In the genomic region with DNA sequence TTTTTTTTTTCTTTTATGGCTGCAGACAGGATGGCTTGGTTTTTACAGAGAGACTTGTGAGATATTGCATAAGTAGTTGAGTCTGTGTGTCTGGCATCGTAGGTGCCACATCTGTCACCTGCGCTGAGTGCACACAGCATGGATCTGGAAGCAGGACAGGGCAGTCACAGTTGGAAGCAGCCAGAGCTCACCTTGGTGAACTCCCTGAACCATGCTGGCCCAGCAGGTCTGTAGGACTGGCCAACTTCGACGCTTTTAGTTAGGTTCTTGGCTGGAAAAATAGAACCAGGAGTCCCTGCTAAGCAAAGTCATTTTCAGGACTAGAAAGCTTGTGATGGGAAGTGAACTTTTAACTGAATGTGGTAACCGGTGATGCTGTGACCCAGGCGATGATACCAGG, we compare ENCODE assay signal across 11 mouse cellular contexts. TPM values are rescaled to one million over a fixed set of nuclear protein-coding genes. Genes with fewer than 3 reads are reported as not detected.
DNase-seq lines count a peak whose midpoint lies in the region; ATAC-seq and TF ChIP-seq lines count a peak whose summit lies in the region.
"Had no signal": no experiment of that assay in that cellular context is flagged by ENCODE, and none has a peak within 500 bp of the region (broad histone marks: within the 10 kb centered on the region; RNA-seq: fewer than 3 reads in every experiment).

No protein-coding gene starts in this region.

- peak overlapping the region; percentile 44; the same call in 1 of the 2 replicates for H3K27ac ChIP-seq in intestine, embryonic 14.5 days (ENCODE audit: low read depth)
- no peak overlapping the region for H3K27ac ChIP-seq in intestine, postnatal 0 days (ENCODE audit: low read depth, low read length)
- H3K27ac ChIP-seq in embryonic facial prominence, embryonic 14.5 days (replicated peaks; ENCODE audit: low read depth, low read length) = peak overlapping the region; percentile 45
- peak overlapping the region; percentile 86 for H3K27ac ChIP-seq in hindbrain, postnatal 0 days
- peak overlapping the region; percentile 83 for H3K27ac ChIP-seq in neural tube, embryonic 15.5 days (replicated peaks)
- H3K27ac ChIP-seq: macrophage had no signal

- no peaks in the 10 kb centered on the region for H3K9me3 ChIP-seq in intestine, embryonic 14.5 days (ENCODE audit: control insufficient read depth, low read length)
- no peaks in the 10 kb centered on the region for H3K9me3 ChIP-seq in intestine, postnatal 0 days (ENCODE audit: control insufficient read depth)
- no peaks in the 10 kb centered on the region for H3K9me3 ChIP-seq in embryonic facial prominence, embryonic 14.5 days (ENCODE audit: control insufficient read depth, low read length)
- H3K9me3 ChIP-seq in hindbrain, postnatal 0 days (ENCODE audit: low read length) = no peaks in the 10 kb centered on the region
- no peaks in the 10 kb centered on the region for H3K9me3 ChIP-seq in neural tube, embryonic 15.5 days (replicated peaks)

- H3K9ac ChIP-seq in intestine, embryonic 14.5 days (ENCODE audit: low read length) = no peak overlapping the region
- H3K9ac ChIP-seq in intestine, postnatal 0 days (ENCODE audit: low read depth, low read length) = no peak overlapping the region
- H3K9ac ChIP-seq in embryonic facial prominence, embryonic 14.5 days (ENCODE audit: low read depth, low read length) = no peak overlapping the region
- H3K9ac ChIP-seq in hindbrain, postnatal 0 days (replicated peaks; ENCODE audit: low read length) = no peak overlapping the region; the same call in 1 of the 2 replicates
- no peak overlapping the region for H3K9ac ChIP-seq in neural tube, embryonic 15.5 days (replicated peaks)

- 70% methylated on average over 6 of the region's 6 CpGs for WGBS in intestine, embryonic 14.5 days
- 63% methylated on average over 6 of the region's 6 CpGs for WGBS in intestine, postnatal 0 days
- WGBS in embryonic facial prominence, embryonic 14.5 days = 60% methylated on average over 6 of the region's 6 CpGs
- 23% methylated on average over 6 of the region's 6 CpGs for WGBS in hindbrain, postnatal 0 days
- WGBS in neural tube, embryonic 15.5 days = 47% methylated on average over 6 of the region's 6 CpGs

- no peaks in the 10 kb centered on the region for H3K27me3 ChIP-seq in intestine, embryonic 14.5 days (replicated peaks; ENCODE audit: control insufficient read depth, insufficient read depth, low read length)
- H3K27me3 ChIP-seq in intestine, postnatal 0 days (replicated peaks; ENCODE audit: control insufficient read depth, insufficient read depth, low read length) = no peaks in the 10 kb centered on the region
- H3K27me3 ChIP-seq in embryonic facial prominence, embryonic 14.5 days (replicated peaks; ENCODE audit: control insufficient read depth, insufficient read depth, low read length) = no peaks in the 10 kb centered on the region
- H3K27me3 ChIP-seq in hindbrain, postnatal 0 days (ENCODE audit: insufficient read depth, low read length) = no peaks in the 10 kb centered on the region
- no peaks in the 10 kb centered on the region for H3K27me3 ChIP-seq in neural tube, embryonic 15.5 days (replicated peaks)
- H3K27me3 ChIP-seq: CH12.LX had no signal

- no peak overlapping the region for H3K4me2 ChIP-seq in intestine, embryonic 14.5 days (ENCODE audit: low read length)
- H3K4me2 ChIP-seq in intestine, postnatal 0 days (replicated peaks; ENCODE audit: low read depth) = no peak overlapping the region
- no peak overlapping the region for H3K4me2 ChIP-seq in embryonic facial prominence, embryonic 14.5 days (ENCODE audit: low read depth, low read length)
- H3K4me2 ChIP-seq in hindbrain, postnatal 0 days (ENCODE audit: low read depth, low read length) = peak overlapping the region; percentile 13; the same call in 1 of the 2 replicates
- H3K4me2 ChIP-seq in neural tube, embryonic 15.5 days = peak overlapping the region; percentile 1; the same call in 1 of the 2 replicates

- peaks cover 73% of the 10 kb centered on the region for H3K4me1 ChIP-seq in intestine, embryonic 14.5 days (replicated peaks; ENCODE audit: control insufficient read depth, insufficient read depth, low read length)
- H3K4me1 ChIP-seq in intestine, postnatal 0 days (replicated peaks; ENCODE audit: control insufficient read depth, insufficient read depth, low read length) = peaks cover 14% of the 10 kb centered on the region; the same call in 1 of the 2 replicates
- peaks cover 85% of the 10 kb centered on the region for H3K4me1 ChIP-seq in embryonic facial prominence, embryonic 14.5 days (ENCODE audit: control insufficient read depth, insufficient read depth, low read length)
- H3K4me1 ChIP-seq in hindbrain, postnatal 0 days (ENCODE audit: insufficient read depth, low read length) = peaks cover 78% of the 10 kb centered on the region
- H3K4me1 ChIP-seq in neural tube, embryonic 15.5 days = peaks cover 92% of the 10 kb centered on the region

- TF ChIP-seq CTCF in intestine, postnatal 0 days (IDR thresholded peaks at IDR 0.05; ENCODE audit: low read depth) = no peak
- no peak for TF ChIP-seq CTCF in hindbrain, postnatal 0 days (IDR thresholded peaks at IDR 0.05; ENCODE audit: low read depth)

- H3K4me3 ChIP-seq in intestine, embryonic 14.5 days (ENCODE audit: low read depth, low read length) = no peak overlapping the region
- H3K4me3 ChIP-seq in intestine, postnatal 0 days (ENCODE audit: low read depth, low read length) = no peak overlapping the region
- no peak overlapping the region for H3K4me3 ChIP-seq in embryonic facial prominence, embryonic 14.5 days (ENCODE audit: low read depth, low read length)
- no peak overlapping the region for H3K4me3 ChIP-seq in hindbrain, postnatal 0 days (ENCODE audit: low read length)
- H3K4me3 ChIP-seq in neural tube, embryonic 15.5 days (replicated peaks) = no peak overlapping the region

- H3K36me3 ChIP-seq in intestine, embryonic 14.5 days (ENCODE audit: control insufficient read depth, insufficient read depth, low read length) = no peaks in the 10 kb centered on the region
- H3K36me3 ChIP-seq in intestine, postnatal 0 days (ENCODE audit: control insufficient read depth, insufficient read depth) = no peaks in the 10 kb centered on the region
- H3K36me3 ChIP-seq in embryonic facial prominence, embryonic 14.5 days (ENCODE audit: control insufficient read depth, insufficient read depth, low read length) = no peaks in the 10 kb centered on the region
- H3K36me3 ChIP-seq in hindbrain, postnatal 0 days (ENCODE audit: insufficient read depth, low read length) = no peaks in the 10 kb centered on the region
- no peaks in the 10 kb centered on the region for H3K36me3 ChIP-seq in neural tube, embryonic 15.5 days

- no peak for DNase-seq in intestine, embryonic 14.5 days (ENCODE audit: low spot score)
- no peak for DNase-seq in embryonic facial prominence, embryonic 14.5 days (ENCODE audit: low spot score)
- DNase-seq in hindbrain, postnatal 0 days (ENCODE audit: low spot score) = no peak
- DNase-seq in kidney, postnatal 4 days = no peak
- DNase-seq in urinary bladder, postnatal 14 days (ENCODE audit: low spot score) = no peak
- DNase-seq in layer of hippocampus, postnatal 36 days = no peak
- DNase-seq: thymus, adult 2 months had no signal

- no peak for ATAC-seq in intestine, embryonic 14.5 days (replicated peaks; ENCODE audit: low FRiP score, low TSS enrichment, low read depth)
- no peak for ATAC-seq in intestine, postnatal 0 days
- no peak for ATAC-seq in embryonic facial prominence, embryonic 14.5 days (ENCODE audit: low read depth)
- no peak for ATAC-seq in hindbrain, postnatal 0 days
- no peak for ATAC-seq in neural tube, embryonic 15.5 days (ENCODE audit: low FRiP score)

RNA-seq across cellular contexts. Expression of gene Map4k4, which starts 46.5 kb away (rescaled TPM):
- polyA plus RNA-seq in intestine, embryonic 14.5 days (2014; fragmentation: Nextera tagmentation; extraction: Ambion mirVana) = 28.3 and 35.4 TPM in 2 replicates
- 6.8 and 9.3 TPM in 2 replicates for polyA plus RNA-seq in intestine, postnatal 0 days (2015; fragmentation: Nextera tagmentation; extraction: Ambion mirVana)
- 27.8 and 32.4 TPM in 2 replicates for polyA plus RNA-seq in embryonic facial prominence, embryonic 14.5 days (2014; fragmentation: Nextera tagmentation; extraction: Ambion mirVana)
- 172 and 189 TPM in 2 replicates for total RNA-seq in hindbrain, postnatal 0 days (2014; rRNA removed)
- 32.4 and 34.1 TPM in 2 replicates for polyA plus RNA-seq in hindbrain, postnatal 0 days (2015; fragmentation: Nextera tagmentation; extraction: Ambion mirVana)
- polyA plus RNA-seq in neural tube, embryonic 15.5 days (2015; fragmentation: Nextera tagmentation; extraction: Ambion mirVana) = 31.1 and 35.7 TPM in 2 replicates
- 100 to 1,000 TPM; 146 to 166 TPM for total RNA-seq in layer of hippocampus, postnatal 36 days (2021)

Comparison
In these comparisons a context has a peak if more than half of its experiments do, and no peak if none do; other contexts are left out.
1. H3K4me2 ChIP-seq: peak in hindbrain, postnatal 0 days (single experiment) and neural tube, embryonic 15.5 days (single experiment); none in intestine, embryonic 14.5 days (single experiment), intestine, postnatal 0 days (single experiment) and embryonic facial prominence, embryonic 14.5 days (single experiment).